Mouse (Mus musculus): ENCODE measurements around the gene Cldn18.

- TF ChIP-seq CTCF (conservative IDR thresholded peaks at IDR 0.05; ENCODE audit: low read length) (no peak), POU5F1 (IDR thresholded peaks at IDR 0.05; ENCODE audit: borderline replicate concordance, low read length) (no peak), NANOG (IDR thresholded peaks at IDR 0.05; ENCODE audit: borderline replicate concordance, low read length) (no peak)
These were observed 35.0 kb downstream of the Cldn18 start for GRCm38 (mm10) chr9:99681980-99682570.

Measured in E14TG2a.4 (cell line).